Mouse (Mus musculus) regulatory T cell (primary cell): Measurements from ENCODE around the gene Clec1a.

ENCODE experiments used
- in situ Hi-C: fragments of 300-600 bp; cut with MboI, MseI; formaldehyde crosslinking; loops from one replicate; pipeline ENCODE4 v1.15.1; 2025; ENCODE audit warnings: high pct_unique_total_duplicates

The Clec1a gene

GRCm38 (mm10) chr6:129405999-129406398, 45.8 kb downstream of the Clec1a start:
- in situ Hi-C loops: no loop called here

GRCm38 (mm10) chr6:129403391-129403790, 48.4 kb downstream of the Clec1a start:
- in situ Hi-C loops: loop anchor here (5.0 kb wide), 1 partner anchor 39 kb away; no protein-coding TSS in a partner anchor

GRCm38 (mm10) chr6:129402404-129402803, 49.4 kb downstream of the Clec1a start:
- in situ Hi-C loops: loop anchor here (5.0 kb wide), 1 partner anchor 40 kb away; no protein-coding TSS in a partner anchor

- in situ Hi-C loops: loop anchor here (5.0 to 10.0 kb wide), 2 partner anchors 42 to 125 kb away; no protein-coding TSS in a partner anchor
Measured at GRCm38 (mm10) chr6:129399945-129400344, 51.9 kb downstream of the Clec1a start.

- in situ Hi-C loops: loop anchor here (10.0 kb wide), 1 partner anchor 128 kb away; no protein-coding TSS in a partner anchor
Measured at GRCm38 (mm10) chr6:129396997-129397396, 54.8 kb downstream of the Clec1a start, which contains the start of gene Clec1b. Clec1b (plus strand) TSS chr6:129397297.

- in situ Hi-C loops: loop anchor here (10.0 kb wide), 1 partner anchor 131 kb away; no protein-coding TSS in a partner anchor
Measured at GRCm38 (mm10) chr6:129393732-129394131, 58.1 kb downstream of the Clec1a start.

- in situ Hi-C loops: loop anchor here (10.0 kb wide), 1 partner anchor 132 kb away; no protein-coding TSS in a partner anchor
Measured at GRCm38 (mm10) chr6:129393087-129393720, 58.6 kb downstream of the Clec1a start.

- in situ Hi-C loops: loop anchor here (5.0 kb wide), 1 partner anchor 172 kb away; no protein-coding TSS in a partner anchor
Measured at GRCm38 (mm10) chr6:129385774-129386173, 66.0 kb downstream of the Clec1a start, which contains the start of gene Clec12b. Clec12b (minus strand) TSS chr6:129385874.

GRCm38 (mm10) chr6:129385000-129385399, 66.8 kb downstream of the Clec1a start:
- in situ Hi-C loops: loop anchor here (5.0 kb wide), 1 partner anchor 172 kb away; no protein-coding TSS in a partner anchor

GRCm38 (mm10) chr6:129383466-129383865, 68.3 kb downstream of the Clec1a start:
- in situ Hi-C loops: no loop called here

- in situ Hi-C loops: no loop called here
Measured at GRCm38 (mm10) chr6:129381736-129382135, 70.1 kb downstream of the Clec1a start.

GRCm38 (mm10) chr6:129380454-129380853, 71.3 kb downstream of the Clec1a start:
- in situ Hi-C loops: no loop called here

GRCm38 (mm10) chr6:129374937-129375471, 76.8 kb downstream of the Clec1a start:
- in situ Hi-C loops: loop anchor here (25.0 kb wide), 1 partner anchor 288 kb away; no protein-coding TSS in a partner anchor
